Mouse (Mus musculus): ENCODE measurements around the gene Cul9. TPM values are rescaled to one million over a fixed set of nuclear protein-coding genes. Genes with fewer than 3 reads are reported as not detected.
A peak's percentile ranks its signal among the peaks of the same experiment; 100 is the strongest.

Gene Cul9
- total and polyA plus RNA-seq, 2 experiments from 2014 or later = 13.7 to 44.4 TPM

- H3K9me3 ChIP-seq (ENCODE audit: low read length) = no peaks in the 10 kb centered on the region
- H3K36me3 ChIP-seq (ENCODE audit: insufficient read depth) = peaks cover 21% of the 10 kb centered on the region
- peak; percentile 14; the same call in 1 of the 2 replicates for ATAC-seq
- 2% methylated on average over 33 of the region's 33 CpGs for WGBS
- no peak for DNase-seq
- H3K27me3 ChIP-seq (ENCODE audit: insufficient read depth, low read length) = no peaks in the 10 kb centered on the region
- no peak overlapping the region for H3K27ac ChIP-seq (ENCODE audit: low read depth, low read length)
- H3K4me2 ChIP-seq (ENCODE audit: low read depth) = peak overlapping the region; percentile 58
- H3K4me1 ChIP-seq (ENCODE audit: insufficient read depth) = peaks cover 5% of the 10 kb centered on the region; the same call in 1 of the 2 replicates
- H3K9ac ChIP-seq = 0 out of 2 replicates have a peak overlapping the region, but pooled peaks have one; percentile 2
- peak overlapping the region; percentile 19 for H3K4me3 ChIP-seq (ENCODE audit: low read depth, low read length)
- TF ChIP-seq CTCF (IDR thresholded peaks at IDR 0.05; ENCODE audit: low read depth) = no peak
These were observed 91.0 kb downstream of the Cul9 start for GRCm38 (mm10) chr17:46455110-46455691.

DNA sequence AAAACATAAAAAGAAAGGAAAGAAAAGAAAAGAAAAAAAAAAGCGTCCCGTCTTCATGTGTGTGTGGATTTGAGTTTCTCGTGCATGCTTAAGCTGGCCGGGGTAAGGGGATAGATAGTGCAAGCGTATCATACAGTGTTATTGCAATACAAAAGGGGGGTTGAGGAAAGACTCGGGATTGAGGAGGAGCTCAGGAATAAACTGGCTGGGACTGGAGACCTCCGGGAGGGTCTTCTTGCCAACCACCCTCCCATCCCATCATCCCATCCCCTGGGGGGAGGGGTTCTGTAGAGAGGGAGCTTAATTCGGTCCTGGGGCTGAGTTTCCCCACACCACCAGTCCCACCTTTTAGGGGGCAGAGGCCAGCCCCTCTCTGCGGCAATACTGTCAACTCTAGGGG lies 91.6 kb downstream of the Cul9 start:
- Histone ChIP-seq H3K9me3 (ENCODE audit: low read length) (no peaks in the 10 kb centered on the region), H3K4me1 (ENCODE audit: insufficient read depth) (peaks cover 5% of the 10 kb centered on the region; the same call in 1 of the 2 replicates)
- peak; percentile 32 for DNase-seq

GRCm38 (mm10) chr17:46453970-46454411 lies 92.2 kb downstream of the Cul9 start:
- peak; percentile 50 for DNase-seq
- H3K36me3 ChIP-seq (ENCODE audit: insufficient read depth) = peaks cover 12% of the 10 kb centered on the region
- H3K9ac ChIP-seq = peak overlapping the region; percentile 2
- ATAC-seq = peak; percentile 69
- H3K27me3 ChIP-seq (ENCODE audit: insufficient read depth, low read length) = no peaks in the 10 kb centered on the region
- 2% methylated on average over 26 of the region's 26 CpGs for WGBS
- H3K9me3 ChIP-seq (ENCODE audit: low read length) = no peaks in the 10 kb centered on the region
- H3K4me3 ChIP-seq (ENCODE audit: low read depth, low read length) = peak overlapping the region; percentile 29
- H3K27ac ChIP-seq (ENCODE audit: low read depth, low read length) = no peak overlapping the region
- H3K4me2 ChIP-seq (ENCODE audit: low read depth) = peak overlapping the region; percentile 58
- TF ChIP-seq CTCF (IDR thresholded peaks at IDR 0.05; ENCODE audit: low read depth) = peak; percentile 56
- peaks cover 5% of the 10 kb centered on the region; the same call in 1 of the 2 replicates for H3K4me1 ChIP-seq (ENCODE audit: insufficient read depth)

More for the DNA sequence above, 91.6 kb downstream of the Cul9 start:
- H3K4me2 ChIP-seq (ENCODE audit: low read depth) = peak overlapping the region; percentile 58
- peaks cover 15% of the 10 kb centered on the region for H3K36me3 ChIP-seq (ENCODE audit: insufficient read depth)
- H3K9ac ChIP-seq = peak overlapping the region; percentile 2; the same call in 1 of the 2 replicates
- peak overlapping the region; percentile 29 for H3K4me3 ChIP-seq (ENCODE audit: low read depth, low read length)
- H3K27me3 ChIP-seq (ENCODE audit: insufficient read depth, low read length) = no peaks in the 10 kb centered on the region
- no peak overlapping the region for H3K27ac ChIP-seq (ENCODE audit: low read depth, low read length)
- no peak for TF ChIP-seq CTCF (IDR thresholded peaks at IDR 0.05; ENCODE audit: low read depth)
- ATAC-seq = peak; percentile 40
- WGBS = 2% methylated on average over 9 of the region's 9 CpGs

- 12% methylated on average over 12 of the region's 13 CpGs for WGBS
- Histone ChIP-seq H3K9ac (no peak overlapping the region), H3K36me3 (ENCODE audit: insufficient read depth) (peaks cover 8% of the 10 kb centered on the region), H3K4me2 (ENCODE audit: low read depth) (peak overlapping the region; percentile 58), H3K27ac (ENCODE audit: low read depth, low read length) (no peak overlapping the region), H3K9me3 (ENCODE audit: low read length) (no peaks in the 10 kb centered on the region), H3K27me3 (ENCODE audit: insufficient read depth, low read length) (no peaks in the 10 kb centered on the region), H3K4me1 (ENCODE audit: insufficient read depth) (peaks cover 5% of the 10 kb centered on the region; the same call in 1 of the 2 replicates), H3K4me3 (ENCODE audit: low read depth, low read length) (no peak overlapping the region)
- no peak for TF ChIP-seq CTCF (IDR thresholded peaks at IDR 0.05; ENCODE audit: low read depth)
- ATAC-seq (no peak), DNase-seq (no peak)
These were observed 92.8 kb downstream of the Cul9 start for GRCm38 (mm10) chr17:46453302-46453948.

DNA sequence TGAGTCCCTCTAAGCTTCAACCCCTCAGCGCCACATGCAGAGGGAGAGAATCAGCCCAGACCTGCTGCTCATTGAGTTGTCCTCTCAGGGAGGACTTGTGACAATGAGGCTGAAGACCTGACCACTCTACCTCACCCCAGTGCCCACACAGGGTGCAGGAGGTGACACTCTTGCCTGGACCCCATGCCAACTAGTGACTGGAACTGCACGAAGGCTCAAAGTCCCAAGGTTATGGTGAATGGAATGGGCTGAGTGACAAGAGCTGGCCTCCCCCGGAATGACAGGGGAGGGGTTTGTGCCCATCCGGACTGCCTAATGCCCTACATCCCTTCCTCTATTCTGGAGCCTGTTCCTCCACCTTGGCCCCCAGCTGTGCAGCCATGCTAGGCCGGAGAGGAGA lies 93.5 kb downstream of the Cul9 start:
- Histone ChIP-seq H3K36me3 (ENCODE audit: insufficient read depth) (peaks cover 4% of the 10 kb centered on the region; the same call in 1 of the 2 replicates), H3K27me3 (ENCODE audit: insufficient read depth, low read length) (no peaks in the 10 kb centered on the region), H3K4me3 (ENCODE audit: low read depth, low read length) (no peak overlapping the region), H3K9ac (no peak overlapping the region), H3K4me2 (ENCODE audit: low read depth) (no peak overlapping the region), H3K4me1 (ENCODE audit: insufficient read depth) (peaks cover 5% of the 10 kb centered on the region; the same call in 1 of the 2 replicates), H3K27ac (ENCODE audit: low read depth, low read length) (no peak overlapping the region), H3K9me3 (ENCODE audit: low read length) (no peaks in the 10 kb centered on the region)
- DNase-seq = no peak
- WGBS = 37% methylated on average over 5 of the region's 5 CpGs
- TF ChIP-seq CTCF (IDR thresholded peaks at IDR 0.05; ENCODE audit: low read depth) = no peak
- no peak for ATAC-seq

Small RNAs within 50 kb of the gene (microRNA-seq; reads per million reads assigned to microRNA genes)
- 0.39 to 0.49 reads per million in 2 experiments for gene Mir6976

Other genes starting within 250 kb of the Cul9 start
- gene Dlk2, start 249.0 kb downstream of the Cul9 start, total RNA-seq (2014; rRNA removed) = 49.9 and 61.3 TPM in 2 replicates
- 16.3 and 16.8 TPM in 2 replicates for gene Dlk2, start 249.0 kb downstream of the Cul9 start, polyA plus RNA-seq (2015; fragmentation: Nextera tagmentation; extraction: Ambion mirVana)
- gene Abcc10, start 218.0 kb downstream of the Cul9 start, total RNA-seq (2014; rRNA removed) = 6.5 and 8.3 TPM in 2 replicates
- gene Abcc10, start 218.0 kb downstream of the Cul9 start, polyA plus RNA-seq (2015; fragmentation: Nextera tagmentation; extraction: Ambion mirVana) = 3.7 and 5.0 TPM in 2 replicates
- gene Zfp318, start 162.7 kb downstream of the Cul9 start, total RNA-seq (2014; rRNA removed) = 26.1 and 28.3 TPM in 2 replicates
- gene Zfp318, start 162.7 kb downstream of the Cul9 start, polyA plus RNA-seq (2015; fragmentation: Nextera tagmentation; extraction: Ambion mirVana) = 11.2 and 17.6 TPM in 2 replicates
- 0.52 and 1.1 TPM in 2 replicates for gene Crip3, start 117.5 kb downstream of the Cul9 start, total RNA-seq (2014; rRNA removed)
- gene Crip3, start 117.5 kb downstream of the Cul9 start, polyA plus RNA-seq (2015; fragmentation: Nextera tagmentation; extraction: Ambion mirVana) = 2.8 and 4.3 TPM in 2 replicates
- 0.24 TPM in 1 of 2 replicates, not detected in the other for gene Slc22a7, start 107.9 kb downstream of the Cul9 start, total RNA-seq (2014; rRNA removed)
- gene Slc22a7, start 107.9 kb downstream of the Cul9 start, polyA plus RNA-seq (2015; fragmentation: Nextera tagmentation; extraction: Ambion mirVana) = 0.11 and 0.13 TPM in 2 replicates
- 32.3 and 36.5 TPM in 2 replicates for gene Ttbk1, start 58.7 kb downstream of the Cul9 start, total RNA-seq (2014; rRNA removed)
- 4.2 and 5.6 TPM in 2 replicates for gene Ttbk1, start 58.7 kb downstream of the Cul9 start, polyA plus RNA-seq (2015; fragmentation: Nextera tagmentation; extraction: Ambion mirVana)
- gene Dnph1, start 49.7 kb downstream of the Cul9 start, total RNA-seq (2014; rRNA removed) = 5.9 and 6.1 TPM in 2 replicates
- gene Dnph1, start 49.7 kb downstream of the Cul9 start, polyA plus RNA-seq (2015; fragmentation: Nextera tagmentation; extraction: Ambion mirVana) = 14.9 and 16.1 TPM in 2 replicates
- gene Srf, start 9.8 kb upstream of the Cul9 start, total RNA-seq (2014; rRNA removed) = 47.2 and 57.0 TPM in 2 replicates
- 2.3 and 2.4 TPM in 2 replicates for gene Srf, start 9.8 kb upstream of the Cul9 start, polyA plus RNA-seq (2015; fragmentation: Nextera tagmentation; extraction: Ambion mirVana)
- gene Ptk7, start 83.1 kb upstream of the Cul9 start, total RNA-seq (2014; rRNA removed) = 42.4 and 56.6 TPM in 2 replicates
- gene Ptk7, start 83.1 kb upstream of the Cul9 start, polyA plus RNA-seq (2015; fragmentation: Nextera tagmentation; extraction: Ambion mirVana) = 18.9 and 19.7 TPM in 2 replicates
- gene Klc4, start 99.6 kb upstream of the Cul9 start, total RNA-seq (2014; rRNA removed) = 31.2 and 32.7 TPM in 2 replicates
- gene Klc4, start 99.6 kb upstream of the Cul9 start, polyA plus RNA-seq (2015; fragmentation: Nextera tagmentation; extraction: Ambion mirVana) = 20.3 and 21.3 TPM in 2 replicates
- 51.4 and 62.9 TPM in 2 replicates for gene Mrpl2, start 99.8 kb upstream of the Cul9 start, total RNA-seq (2014; rRNA removed)
- gene Mrpl2, start 99.8 kb upstream of the Cul9 start, polyA plus RNA-seq (2015; fragmentation: Nextera tagmentation; extraction: Ambion mirVana) = 96.2 and 111 TPM in 2 replicates
- 77.0 and 89.9 TPM in 2 replicates for gene Cul7, start 103.9 kb upstream of the Cul9 start, total RNA-seq (2014; rRNA removed)
- 20.6 and 24.0 TPM in 2 replicates for gene Cul7, start 103.9 kb upstream of the Cul9 start, polyA plus RNA-seq (2015; fragmentation: Nextera tagmentation; extraction: Ambion mirVana)
- gene Rrp36, start 128.0 kb upstream of the Cul9 start, total RNA-seq (2014; rRNA removed) = 29.7 and 31.1 TPM in 2 replicates
- gene Rrp36, start 128.0 kb upstream of the Cul9 start, polyA plus RNA-seq (2015; fragmentation: Nextera tagmentation; extraction: Ambion mirVana) = 39.4 and 52.1 TPM in 2 replicates
- gene Mea1, start 132.4 kb upstream of the Cul9 start, total RNA-seq (2014; rRNA removed) = 124 and 169 TPM in 2 replicates
- 280 and 286 TPM in 2 replicates for gene Mea1, start 132.4 kb upstream of the Cul9 start, polyA plus RNA-seq (2015; fragmentation: Nextera tagmentation; extraction: Ambion mirVana)
- 71.1 and 77.3 TPM in 2 replicates for gene Klhdc3, start 134.5 kb upstream of the Cul9 start, total RNA-seq (2014; rRNA removed)
- gene Klhdc3, start 134.5 kb upstream of the Cul9 start, polyA plus RNA-seq (2015; fragmentation: Nextera tagmentation; extraction: Ambion mirVana) = 207 and 211 TPM in 2 replicates
- 90.5 and 103 TPM in 2 replicates for gene Ppp2r5d, start 158.7 kb upstream of the Cul9 start, total RNA-seq (2014; rRNA removed)
- 85.5 and 93.5 TPM in 2 replicates for gene Ppp2r5d, start 158.7 kb upstream of the Cul9 start, polyA plus RNA-seq (2015; fragmentation: Nextera tagmentation; extraction: Ambion mirVana)
- gene Pex6, start 165.1 kb upstream of the Cul9 start, total RNA-seq (2014; rRNA removed) = 36.5 and 37.9 TPM in 2 replicates
- gene Pex6, start 165.1 kb upstream of the Cul9 start, polyA plus RNA-seq (2015; fragmentation: Nextera tagmentation; extraction: Ambion mirVana) = 19.6 TPM in 2 replicates
- gene Gnmt, start 182.8 kb upstream of the Cul9 start, total RNA-seq (2014; rRNA removed) = not detected in 2 replicates
- gene Gnmt, start 182.8 kb upstream of the Cul9 start, polyA plus RNA-seq (2015; fragmentation: Nextera tagmentation; extraction: Ambion mirVana) = 1.4 and 2.1 TPM in 2 replicates
- gene Cnpy3, start 205.8 kb upstream of the Cul9 start, total RNA-seq (2014; rRNA removed) = 69.0 and 77.2 TPM in 2 replicates
- 68.2 and 69.5 TPM in 2 replicates for gene Cnpy3, start 205.8 kb upstream of the Cul9 start, polyA plus RNA-seq (2015; fragmentation: Nextera tagmentation; extraction: Ambion mirVana)
- not detected in 2 replicates for gene Ptcra, start 217.3 kb upstream of the Cul9 start, total RNA-seq (2014; rRNA removed)
- gene Ptcra, start 217.3 kb upstream of the Cul9 start, polyA plus RNA-seq (2015; fragmentation: Nextera tagmentation; extraction: Ambion mirVana) = 0.23 TPM in 1 of 2 replicates, not detected in the other
- gene 2310039H08Rik, start 226.2 kb upstream of the Cul9 start, total RNA-seq (2014; rRNA removed) = 39.8 and 42.7 TPM in 2 replicates
- gene 2310039H08Rik, start 226.2 kb upstream of the Cul9 start, polyA plus RNA-seq (2015; fragmentation: Nextera tagmentation; extraction: Ambion mirVana) = 67.1 and 88.8 TPM in 2 replicates
- 62.9 and 64.4 TPM in 2 replicates for gene Rpl7l1, start 236.3 kb upstream of the Cul9 start, total RNA-seq (2014; rRNA removed)
- gene Rpl7l1, start 236.3 kb upstream of the Cul9 start, polyA plus RNA-seq (2015; fragmentation: Nextera tagmentation; extraction: Ambion mirVana) = 73.4 and 83.1 TPM in 2 replicates